Mouse (Mus musculus) kidney, adult 2 months (tissue): ENCODE data around the gene Alyref.
A peak's percentile ranks its signal among the peaks of the same experiment; 100 is the strongest.

Source experiments
- CTCF ChIP-seq: fragments of 200-500 bp; conservative IDR thresholded peaks from 2 replicates; pipeline ENCODE4 v1.5.1; 2011; ENCODE audit warnings: low read depth, mild to moderate bottlenecking, control low read depth, low read length, moderate library complexity, mixed read lengths; ENCODE audit not compliant: insufficient read depth, insufficient read length
- POLR2A ChIP-seq: fragments of 200-500 bp; IDR thresholded peaks from one replicate; pipeline ENCODE4 v1.6.1; 2011; ENCODE audit warnings: low read depth, low read length, control low read depth

GRCm38 (mm10) chr11:120577211-120578023 is 20.7 kb downstream of the Alyref start:
- TF ChIP-seq CTCF = peak; percentile 49; the same call in 1 of the 2 replicates
- no peak for TF ChIP-seq POLR2A
